Mouse (Mus musculus) embryo, embryonic 11 days (tissue): Measurements from ENCODE around the gene Zfp467.

ENCODE experiments used
- DNase-seq: peaks from one replicate; pipeline ENCODE4 v3.0.0-alpha.2; 2015

The Zfp467 gene

DNA sequence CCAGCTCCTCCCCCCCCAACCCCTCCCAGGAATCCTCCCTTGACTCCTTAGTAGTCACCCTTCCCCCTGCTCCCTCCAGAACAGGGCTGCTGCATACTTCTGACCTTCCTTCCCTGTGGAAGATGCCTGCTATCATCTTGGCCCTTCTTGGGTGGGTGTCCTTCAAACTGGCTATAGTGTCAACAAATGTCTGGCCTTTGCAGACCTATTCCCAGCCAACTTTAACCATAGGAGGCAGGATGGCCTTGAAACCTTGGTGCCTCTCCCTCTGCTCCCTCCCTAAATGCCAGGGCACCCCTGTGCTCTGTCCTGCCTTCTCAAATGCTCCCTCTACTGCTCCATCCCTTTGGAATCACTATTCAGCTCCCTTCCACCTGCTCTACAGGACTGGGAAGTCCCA is 6.0 kb downstream of the Zfp467 start:
- DNase-seq = no peak

DNA sequence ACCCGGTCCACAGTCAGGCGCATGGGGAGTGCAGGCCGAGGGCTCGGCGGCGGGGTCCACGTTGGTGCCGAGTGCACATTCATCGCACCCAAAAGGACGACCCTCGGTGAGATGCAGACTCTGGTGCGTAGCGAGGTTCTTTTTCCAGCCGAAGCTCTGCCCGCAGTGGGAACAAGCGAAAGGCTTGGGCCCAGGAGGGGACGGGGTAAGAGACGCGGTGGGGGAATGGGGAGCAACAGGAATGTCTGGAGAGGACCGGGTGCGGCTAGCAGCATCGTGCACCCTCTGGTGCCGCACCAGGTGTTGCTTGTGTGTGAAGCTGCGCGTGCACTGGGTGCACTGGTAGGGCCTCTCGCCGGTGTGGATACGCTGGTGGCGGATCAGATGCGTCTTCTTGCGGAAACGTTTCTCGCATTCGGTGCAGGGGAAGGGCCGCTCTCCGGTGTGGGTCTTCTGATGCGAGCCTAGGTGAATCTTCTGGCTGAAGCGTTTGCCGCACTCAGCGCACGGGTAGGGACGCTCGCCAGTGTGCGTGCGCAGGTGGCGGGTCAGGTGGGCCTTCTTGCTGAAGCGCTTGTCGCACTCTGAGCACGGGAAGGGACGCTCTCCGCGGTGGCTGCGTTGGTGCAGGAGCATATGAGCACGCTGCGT is 7.0 kb downstream of the Zfp467 start:
- peak; percentile 60 for DNase-seq

GRCm38 (mm10) chr6:48437679-48438376 is 7.8 kb downstream of the Zfp467 start:
- peak; percentile 32 for DNase-seq

DNA sequence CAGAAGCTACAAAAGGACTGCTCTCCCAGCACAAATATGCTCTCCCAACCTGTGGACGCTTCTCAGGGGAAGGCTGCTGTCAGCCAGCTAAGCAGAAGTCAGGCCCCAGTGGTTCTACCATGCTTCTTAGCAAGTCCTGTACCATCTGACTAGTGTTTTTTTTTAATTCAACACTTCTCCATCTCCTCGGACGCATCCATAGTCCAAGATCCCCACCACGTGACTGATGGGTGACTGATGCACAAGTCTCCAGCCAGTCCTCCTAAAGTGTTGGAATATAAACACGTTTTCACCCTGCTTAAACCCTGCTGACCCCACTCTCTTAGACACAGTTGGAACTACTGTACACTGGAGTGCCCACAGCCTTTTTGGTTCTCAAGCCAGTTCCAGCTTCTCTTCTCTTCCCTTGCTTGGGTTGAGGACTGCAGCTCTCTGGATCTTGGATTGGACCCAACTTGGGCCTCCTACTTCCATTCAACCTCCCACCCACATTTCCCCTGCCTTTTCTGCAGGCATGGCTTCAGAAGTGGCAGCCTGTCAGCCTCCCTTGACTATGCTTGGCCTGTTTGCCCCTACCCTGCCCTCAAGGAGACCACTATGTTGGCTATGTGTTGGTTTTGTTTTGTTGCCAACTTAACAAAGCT is 9.8 kb downstream of the Zfp467 start:
- no peak for DNase-seq

GRCm38 (mm10) chr6:48435111-48435510 is 10.5 kb downstream of the Zfp467 start:
- no peak for DNase-seq

DNA sequence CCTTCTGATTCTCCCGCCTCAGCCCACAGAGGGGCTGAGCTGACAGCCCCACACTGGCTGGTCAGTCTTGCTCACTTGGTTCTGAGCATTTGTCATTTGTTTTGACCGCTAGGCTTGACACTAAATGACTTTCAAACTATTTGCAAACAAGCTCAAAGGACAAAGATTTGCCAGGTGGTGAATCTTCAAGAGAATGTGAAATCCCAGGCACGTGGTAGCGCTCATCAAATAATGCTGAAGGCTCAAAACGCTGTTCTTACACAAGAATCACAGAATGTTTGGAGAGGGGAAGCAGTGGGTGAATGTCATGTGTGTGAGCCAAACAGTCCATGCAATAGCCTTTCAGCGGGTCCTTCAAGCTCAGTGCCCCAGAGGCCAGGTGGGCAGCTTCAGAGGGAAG is 11.0 kb downstream of the Zfp467 start:
- DNase-seq = no peak

- DNase-seq = no peak
Measured at GRCm38 (mm10) chr6:48432893-48433816, 12.5 kb downstream of the Zfp467 start.

GRCm38 (mm10) chr6:48430748-48431147 is 14.9 kb downstream of the Zfp467 start:
- DNase-seq = no peak

- DNase-seq = no peak
Measured at GRCm38 (mm10) chr6:48428769-48429557, 16.7 kb downstream of the Zfp467 start.

DNA sequence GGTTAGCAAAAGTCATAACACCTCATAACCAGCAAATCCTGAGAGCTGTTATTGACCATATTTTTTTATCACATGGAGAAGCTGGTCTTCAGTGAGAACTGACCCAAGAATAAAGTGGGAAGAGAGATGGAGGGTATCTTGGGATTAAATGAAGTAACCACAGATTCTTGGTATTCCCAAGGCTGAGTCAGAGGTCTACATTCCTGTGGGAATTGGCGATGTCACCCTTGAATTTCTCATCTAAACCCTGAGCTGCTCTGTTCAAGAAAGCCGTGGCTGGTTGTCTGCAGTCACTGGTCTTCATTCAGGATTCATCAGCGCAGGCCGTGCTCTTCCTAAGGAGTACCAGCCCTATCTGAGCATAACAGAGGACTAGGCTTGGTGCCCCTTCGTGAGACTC is 18.7 kb downstream of the Zfp467 start:
- DNase-seq = no peak

GRCm38 (mm10) chr6:48424074-48424473 is 21.6 kb downstream of the Zfp467 start:
- DNase-seq = no peak

DNA sequence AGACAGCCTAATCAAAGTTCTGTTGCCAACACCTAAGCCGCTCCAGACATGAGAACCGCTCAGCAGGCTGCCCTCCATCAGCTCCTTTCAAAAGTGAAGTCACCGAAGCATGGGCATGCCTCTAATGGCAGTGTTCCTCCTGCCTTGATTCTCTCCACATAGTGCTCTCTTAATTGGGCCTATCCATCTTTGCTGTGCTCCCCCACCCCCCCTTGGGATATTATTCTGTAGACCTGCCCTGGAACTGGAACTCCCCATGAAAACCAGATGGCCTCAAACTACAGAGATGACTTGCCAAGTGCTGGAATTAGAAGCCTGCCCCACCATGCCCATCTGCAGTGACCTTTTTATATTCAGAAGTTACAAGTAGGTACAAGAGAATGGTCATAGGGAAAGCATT is 22.3 kb downstream of the Zfp467 start:
- no peak for DNase-seq

DNA sequence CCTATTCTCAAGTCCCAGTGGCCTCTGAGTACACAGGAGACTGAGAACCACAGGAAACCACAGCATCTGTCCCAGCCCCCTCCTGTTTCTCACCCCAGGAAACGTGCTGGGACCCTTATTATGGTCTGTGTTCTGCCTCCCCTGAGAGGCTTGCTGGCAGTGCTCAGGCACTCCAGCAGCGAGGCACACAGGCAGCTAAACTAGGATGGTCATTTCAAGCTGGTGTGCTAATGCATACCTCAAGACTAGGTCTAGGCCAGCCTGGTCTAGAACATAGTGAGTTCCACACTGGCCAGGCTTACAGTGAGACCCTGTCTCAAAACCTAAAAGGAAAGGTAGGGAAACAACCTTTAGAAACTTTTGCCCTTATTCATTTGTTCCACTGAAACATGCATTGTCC is 25.0 kb downstream of the Zfp467 start:
- DNase-seq = no peak

DNA sequence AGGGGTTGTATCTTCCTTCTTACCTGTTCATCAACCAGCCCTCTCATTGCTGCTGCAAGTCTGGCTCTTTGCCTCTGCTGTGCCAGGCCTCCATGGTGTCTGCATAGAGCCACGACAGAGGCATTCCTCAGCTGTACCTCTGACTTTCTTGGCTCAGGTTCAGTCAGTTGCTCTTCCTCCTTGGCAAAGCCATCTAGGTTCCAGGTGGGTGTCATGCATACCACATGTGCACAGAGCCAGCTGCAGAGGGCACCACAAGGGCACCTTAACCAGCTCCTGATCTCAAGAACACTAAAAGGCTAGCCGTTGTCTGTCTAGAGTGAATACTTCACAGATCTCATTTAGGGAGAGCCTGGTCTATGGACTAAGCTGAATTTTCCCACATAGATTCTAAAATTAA is 29.1 kb downstream of the Zfp467 start:
- no peak for DNase-seq

- DNase-seq = no peak
Measured at GRCm38 (mm10) chr6:48415636-48416035, 30.0 kb downstream of the Zfp467 start.

- no peak for DNase-seq
Measured at GRCm38 (mm10) chr6:48414886-48415285, 30.7 kb downstream of the Zfp467 start.

DNA sequence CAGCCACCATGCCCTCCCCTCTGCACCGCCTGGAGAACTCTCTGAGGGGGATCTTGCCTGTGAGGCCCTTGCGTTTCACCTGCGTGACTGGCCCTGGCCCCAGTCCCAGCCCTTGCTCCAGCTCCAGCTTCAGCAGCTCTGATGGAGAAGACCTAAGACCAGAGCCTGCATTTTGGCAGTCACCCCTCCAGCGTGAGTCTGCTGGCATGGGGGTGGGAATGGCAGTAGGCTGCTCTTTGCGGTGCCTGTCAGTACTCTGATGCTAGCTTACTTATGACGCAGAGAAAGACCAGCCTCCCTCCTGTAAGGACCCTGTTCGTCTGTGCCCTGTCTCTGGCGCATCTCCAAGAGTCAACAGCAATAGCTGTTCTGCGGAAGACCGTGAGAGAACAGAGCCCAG is 32.5 kb downstream of the Zfp467 start:
- DNase-seq = no peak

DNA sequence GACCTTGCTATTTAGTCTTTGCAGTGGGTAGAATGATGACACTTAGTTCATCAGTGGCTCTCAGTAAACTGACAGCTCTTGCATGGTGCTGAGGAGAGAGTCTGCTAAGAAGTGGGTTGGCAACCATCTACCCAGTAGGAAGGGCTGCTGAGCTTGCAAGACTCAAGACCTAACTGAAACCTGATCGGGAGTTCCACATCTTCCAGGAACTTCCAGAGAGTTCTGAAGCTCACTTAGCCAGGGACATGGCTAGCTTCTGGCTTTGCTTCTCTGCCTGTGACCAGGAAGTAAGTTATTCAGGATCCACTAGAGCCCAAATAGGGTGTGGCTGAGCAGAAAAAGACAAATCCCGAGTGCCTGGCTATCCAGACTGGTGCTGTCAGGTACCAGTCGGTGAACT is 33.0 kb downstream of the Zfp467 start:
- DNase-seq = no peak

DNA sequence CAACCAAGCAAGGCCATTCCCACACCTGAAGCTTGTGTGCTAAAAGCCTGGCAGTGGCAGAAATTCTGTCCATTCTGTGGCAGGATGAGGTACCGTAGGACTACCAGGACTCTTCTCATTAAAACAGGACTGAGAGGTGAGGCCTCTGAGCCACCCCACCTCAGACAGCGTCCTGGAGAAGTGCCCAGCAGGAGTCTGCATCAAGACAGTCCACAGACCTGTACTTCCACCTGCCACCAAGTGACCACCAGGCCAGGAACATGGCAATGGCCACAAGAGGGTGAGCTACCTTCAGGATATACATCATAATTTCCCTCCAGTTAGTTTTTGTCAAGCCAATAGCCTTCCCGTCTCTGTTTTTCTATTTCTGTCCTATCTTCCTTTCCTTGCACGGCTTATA is 33.5 kb downstream of the Zfp467 start:
- no peak for DNase-seq

DNA sequence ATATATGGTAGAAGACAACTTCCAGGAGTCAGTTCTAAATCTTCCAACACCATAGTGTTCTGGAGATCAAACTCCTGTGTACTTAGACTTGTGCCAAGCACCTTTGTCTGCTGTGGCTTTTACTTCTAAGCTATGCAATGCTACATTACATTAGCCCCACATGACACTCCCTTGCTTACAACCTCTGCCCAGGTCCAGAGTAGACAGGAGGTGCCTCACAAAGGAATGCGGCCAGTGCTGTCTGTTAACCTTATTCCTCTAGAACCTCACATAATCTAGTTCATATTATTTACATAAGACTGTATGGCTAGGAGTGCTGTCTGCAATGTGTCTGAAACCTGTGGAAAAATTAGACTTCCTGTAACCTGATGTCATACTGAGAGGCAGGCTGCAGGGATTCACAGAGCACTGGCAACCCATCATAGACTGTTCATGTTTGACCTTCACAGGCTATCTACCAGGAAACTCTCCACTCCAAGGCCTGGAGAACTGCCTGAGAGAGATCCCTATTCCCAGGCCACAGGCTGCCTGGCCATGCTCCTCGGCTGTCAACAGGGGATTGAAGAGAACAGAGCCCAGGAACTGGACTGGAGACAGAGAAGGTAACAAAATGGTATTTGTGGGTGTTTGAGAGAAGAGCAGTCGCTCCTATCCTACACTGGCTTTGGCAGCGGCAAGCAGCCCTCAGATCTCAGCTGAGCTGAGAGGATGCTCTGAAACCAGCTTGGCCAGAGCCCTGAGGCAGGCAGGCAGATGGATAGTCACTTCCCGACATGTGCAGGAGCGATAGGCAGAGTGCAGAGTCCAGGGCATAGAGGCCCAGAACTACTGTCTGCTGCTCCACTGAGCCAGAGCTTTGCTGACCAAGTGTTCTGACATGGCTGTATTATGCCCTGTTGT is 34.2 kb downstream of the Zfp467 start:
- no peak for DNase-seq

GRCm38 (mm10) chr6:48410551-48410950 is 35.1 kb downstream of the Zfp467 start:
- no peak for DNase-seq
